Mouse (Mus musculus) colon, adult 2 months (tissue): Measurements from ENCODE around the gene Rwdd2b. TPM values are rescaled to one million over a fixed set of nuclear protein-coding genes. Genes with fewer than 3 reads are reported as not detected.

Experiments
- polyA plus RNA-seq: library from polyadenylated mRNA; depleted of rRNA; stranded (reverse); fragments of >200 nt; gene quantifications from 2 replicates; pipeline ENCODE4 v1.2.3, GENCODE M21; 2012; rRNA removed

Gene Rwdd2b
- polyA plus RNA-seq = 5.1 and 7.0 TPM in 2 replicates

DNA sequence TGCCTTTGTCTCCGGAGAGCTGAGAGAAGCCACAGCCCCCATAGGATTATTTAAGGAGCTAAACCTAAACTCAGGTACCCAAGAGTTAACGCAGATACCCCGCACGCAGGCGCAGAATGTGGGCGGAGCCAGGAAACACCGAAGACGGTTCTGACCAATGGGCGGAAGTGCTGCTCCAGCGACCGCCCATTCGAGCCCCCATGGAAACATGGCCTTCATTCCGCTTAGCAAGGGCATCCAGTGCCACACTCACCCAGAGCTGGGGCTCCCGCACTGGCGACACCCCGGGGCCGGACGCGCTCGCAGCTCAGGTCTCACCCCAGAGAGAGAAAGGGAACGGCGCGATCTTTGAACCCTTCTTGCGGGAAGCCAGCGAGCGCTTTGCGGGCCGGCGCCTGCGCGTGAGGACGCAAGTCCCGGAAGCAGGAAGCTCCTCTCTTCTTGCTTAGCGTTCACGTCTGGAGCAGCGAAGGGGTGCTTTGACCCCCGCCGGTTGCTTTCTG is at the start of gene Rwdd2b:
Gene Rwdd2b, minus strand, starts transcription at position 390 of the 503 bp plus-strand sequence.

DNA sequence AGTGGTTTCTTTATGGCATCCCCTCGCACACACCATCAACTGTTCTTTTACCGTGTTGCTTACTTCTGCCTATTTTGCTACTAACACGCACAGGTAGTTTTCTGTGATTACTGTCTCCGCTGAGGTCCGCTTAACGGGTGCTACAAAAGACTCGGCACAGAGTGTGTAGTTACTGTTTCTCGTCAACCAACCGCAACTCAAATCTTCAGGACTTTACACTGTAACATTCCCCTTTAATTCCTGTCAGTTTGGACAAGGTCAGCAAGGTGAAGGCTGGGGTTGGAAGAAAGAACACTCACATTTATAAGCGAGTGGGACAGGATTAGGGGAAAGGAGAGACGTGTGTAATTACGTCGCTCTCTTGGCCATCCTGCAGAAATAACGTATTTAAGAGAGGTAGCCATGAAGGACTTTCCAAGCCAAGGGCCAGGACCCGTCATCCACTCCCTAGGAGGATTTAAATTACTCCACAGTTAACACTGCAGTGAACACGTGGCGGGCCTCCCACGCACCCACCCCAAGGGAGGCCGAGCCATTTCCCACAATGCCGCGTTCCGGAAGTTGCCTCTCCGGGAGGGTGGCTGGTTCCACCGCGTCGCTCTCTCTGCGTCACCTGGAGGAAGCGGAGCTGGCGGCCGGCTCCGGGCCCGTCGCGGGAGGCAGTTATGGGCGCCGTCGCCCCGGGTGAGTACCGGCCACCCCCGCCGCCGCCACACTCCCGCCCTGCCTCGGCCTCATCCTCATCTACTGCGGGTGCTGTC is 14.2 kb upstream of the Rwdd2b start, which contains the start of gene Usp16:
Gene Usp16, plus strand, starts transcription at position 285 of the 761 bp plus-strand sequence.

GRCm38 (mm10) chr16:87432033-87432814 is 8.1 kb downstream of the Rwdd2b start, which contains the start of gene Ltn1:
TSS of gene Ltn1 (minus strand) at chr16:87432612.

Other genes starting within 250 kb of the Rwdd2b start
- 4.9 and 6.7 TPM in 2 replicates for gene N6amt1, start 86.4 kb downstream of the Rwdd2b start, polyA plus RNA-seq
- gene Ltn1, start 8.0 kb downstream of the Rwdd2b start, polyA plus RNA-seq = 2.5 and 2.9 TPM in 2 replicates
- gene Usp16, start 14.1 kb upstream of the Rwdd2b start, polyA plus RNA-seq = 10.1 and 15.6 TPM in 2 replicates
- gene Cct8, start 55.3 kb upstream of the Rwdd2b start, polyA plus RNA-seq = 11.4 and 15.0 TPM in 2 replicates
- gene Map3k7cl, start 112.8 kb upstream of the Rwdd2b start, polyA plus RNA-seq = 0.19 and 0.74 TPM in 2 replicates